Mouse (Mus musculus): Measurements from ENCODE around the gene Ager. TPM values are rescaled to one million over a fixed set of nuclear protein-coding genes. Genes with fewer than 3 reads are reported as not detected.

The Ager gene
- 3.1 and 3.2 TPM in 2 replicates for polyA plus RNA-seq (2016; fragmentation: Nextera tagmentation; extraction: Ambion mirVana)

- Histone ChIP-seq H3K27ac (replicated peaks) (peak within 1 kb of the TSS; percentile 63), H3K9me3 (replicated peaks) (no peaks in the 10 kb centered on the region), H3K27me3 (ENCODE audit: low read depth, poor library complexity, severe bottlenecking) (no peaks in the 10 kb centered on the region), H3K4me1 (peaks cover 76% of the 10 kb centered on the region), H3K4me3 (peak within 1 kb of the TSS; percentile 24), H3K36me3 (peaks cover 58% of the 10 kb centered on the region)
- DNase-seq (ENCODE audit: low spot score), result no peak
- 26% methylated on average over 6 of the region's 6 CpGs for WGBS
Measured at GRCm38 (mm10) chr17:34597566-34598095, at the start of gene Ager. Gene Ager, plus strand, starts transcription at chr17:34597862.

GRCm38 (mm10) chr17:34549156-34549555, 48.5 kb upstream of the Ager start:
- Histone ChIP-seq H3K4me1 (no peaks in the 10 kb centered on the region), H3K27me3 (ENCODE audit: low read depth, poor library complexity, severe bottlenecking) (no peaks in the 10 kb centered on the region), H3K4me3 (no peak overlapping the region), H3K9me3 (replicated peaks) (no peaks in the 10 kb centered on the region), H3K27ac (replicated peaks) (no peak overlapping the region), H3K36me3 (no peaks in the 10 kb centered on the region)
- 92% methylated on average over 3 of the region's 3 CpGs for WGBS
- DNase-seq (ENCODE audit: low spot score), result no peak

GRCm38 (mm10) chr17:34549843-34550242, 47.8 kb upstream of the Ager start:
- WGBS, result 79% methylated on average over 2 of the region's 2 CpGs
- no peaks in the 10 kb centered on the region for H3K36me3 ChIP-seq
- no peak overlapping the region for H3K4me3 ChIP-seq
- no peaks in the 10 kb centered on the region for H3K9me3 ChIP-seq (replicated peaks)
- no peak overlapping the region for H3K27ac ChIP-seq (replicated peaks)
- no peaks in the 10 kb centered on the region for H3K4me1 ChIP-seq
- H3K27me3 ChIP-seq (ENCODE audit: low read depth, poor library complexity, severe bottlenecking), result no peaks in the 10 kb centered on the region
- DNase-seq (ENCODE audit: low spot score), result no peak

- H3K27me3 ChIP-seq (ENCODE audit: low read depth, poor library complexity, severe bottlenecking), result no peaks in the 10 kb centered on the region
- H3K27ac ChIP-seq (replicated peaks), result no peak overlapping the region
- H3K4me3 ChIP-seq, result no peak overlapping the region
- H3K4me1 ChIP-seq, result no peaks in the 10 kb centered on the region
- peak; percentile 74 for DNase-seq (ENCODE audit: low spot score)
- H3K36me3 ChIP-seq, result no peaks in the 10 kb centered on the region
- 31% methylated on average over 5 of the region's 5 CpGs for WGBS
- H3K9me3 ChIP-seq (replicated peaks), result no peaks in the 10 kb centered on the region
Measured at GRCm38 (mm10) chr17:34555483-34555882, 42.2 kb upstream of the Ager start.

- no peaks in the 10 kb centered on the region for H3K36me3 ChIP-seq
- H3K27me3 ChIP-seq (ENCODE audit: low read depth, poor library complexity, severe bottlenecking), result no peaks in the 10 kb centered on the region
- no peak overlapping the region for H3K27ac ChIP-seq (replicated peaks)
- no peak for DNase-seq (ENCODE audit: low spot score)
- H3K4me3 ChIP-seq, result no peak overlapping the region
- H3K4me1 ChIP-seq, result peaks cover 4% of the 10 kb centered on the region
- WGBS, result 87% methylated on average over 8 of the region's 8 CpGs
- H3K9me3 ChIP-seq (replicated peaks), result no peaks in the 10 kb centered on the region
Measured at GRCm38 (mm10) chr17:34556406-34556805, 41.3 kb upstream of the Ager start.

GRCm38 (mm10) chr17:34557411-34557810, 40.3 kb upstream of the Ager start:
- no peak for DNase-seq (ENCODE audit: low spot score)
- Histone ChIP-seq H3K36me3 (no peaks in the 10 kb centered on the region), H3K4me3 (no peak overlapping the region), H3K27ac (replicated peaks) (no peak overlapping the region; the same call in 1 of the 2 replicates), H3K27me3 (ENCODE audit: low read depth, poor library complexity, severe bottlenecking) (no peaks in the 10 kb centered on the region), H3K4me1 (peaks cover 5% of the 10 kb centered on the region), H3K9me3 (replicated peaks) (no peaks in the 10 kb centered on the region)
- 79% methylated on average over 11 of the region's 11 CpGs for WGBS

- DNase-seq (ENCODE audit: low spot score), result no peak
- 88% methylated on average over 7 of the region's 7 CpGs for WGBS
- Histone ChIP-seq H3K4me3 (no peak overlapping the region), H3K9me3 (replicated peaks) (no peaks in the 10 kb centered on the region), H3K4me1 (peaks cover 8% of the 10 kb centered on the region), H3K27ac (replicated peaks) (no peak overlapping the region), H3K36me3 (no peaks in the 10 kb centered on the region), H3K27me3 (ENCODE audit: low read depth, poor library complexity, severe bottlenecking) (no peaks in the 10 kb centered on the region)
Measured at GRCm38 (mm10) chr17:34559116-34559515, 38.5 kb upstream of the Ager start.

- 27% methylated on average over 15 of the region's 15 CpGs for WGBS
Measured at GRCm38 (mm10) chr17:34559895-34560294, 37.8 kb upstream of the Ager start.

GRCm38 (mm10) chr17:34560438-34560837, 37.2 kb upstream of the Ager start:
- H3K4me1 ChIP-seq, result peaks cover 15% of the 10 kb centered on the region
- H3K4me3 ChIP-seq, result no peak overlapping the region
- no peaks in the 10 kb centered on the region for H3K27me3 ChIP-seq (ENCODE audit: low read depth, poor library complexity, severe bottlenecking)
- H3K27ac ChIP-seq (replicated peaks), result no peak overlapping the region
- no peaks in the 10 kb centered on the region for H3K9me3 ChIP-seq (replicated peaks)
- no peaks in the 10 kb centered on the region for H3K36me3 ChIP-seq
- no peak for DNase-seq (ENCODE audit: low spot score)
- WGBS, result 88% methylated on average over 6 of the region's 6 CpGs

More at GRCm38 (mm10) chr17:34559895-34560294, 37.8 kb upstream of the Ager start:
- no peak for DNase-seq (ENCODE audit: low spot score)
- H3K4me1 ChIP-seq, result peaks cover 15% of the 10 kb centered on the region
- no peaks in the 10 kb centered on the region for H3K9me3 ChIP-seq (replicated peaks)
- H3K27ac ChIP-seq (replicated peaks), result no peak overlapping the region
- no peak overlapping the region for H3K4me3 ChIP-seq
- no peaks in the 10 kb centered on the region for H3K36me3 ChIP-seq
- no peaks in the 10 kb centered on the region for H3K27me3 ChIP-seq (ENCODE audit: low read depth, poor library complexity, severe bottlenecking)

- Histone ChIP-seq H3K4me3 (no peak overlapping the region), H3K27ac (replicated peaks) (no peak overlapping the region), H3K4me1 (peaks cover 15% of the 10 kb centered on the region), H3K9me3 (replicated peaks) (no peaks in the 10 kb centered on the region), H3K36me3 (no peaks in the 10 kb centered on the region), H3K27me3 (ENCODE audit: low read depth, poor library complexity, severe bottlenecking) (no peaks in the 10 kb centered on the region)
- WGBS, result 43% methylated on average over 8 of the region's 8 CpGs
- no peak for DNase-seq (ENCODE audit: low spot score)
Measured at GRCm38 (mm10) chr17:34561200-34561599, 36.5 kb upstream of the Ager start.

- no peak for DNase-seq (ENCODE audit: low spot score)
- no peaks in the 10 kb centered on the region for H3K27me3 ChIP-seq (ENCODE audit: low read depth, poor library complexity, severe bottlenecking)
- H3K27ac ChIP-seq (replicated peaks), result no peak overlapping the region
- no peak overlapping the region for H3K4me3 ChIP-seq
- WGBS, result 71% methylated on average over 3 of the region's 3 CpGs
- H3K36me3 ChIP-seq, result no peaks in the 10 kb centered on the region
- H3K4me1 ChIP-seq, result peaks cover 15% of the 10 kb centered on the region
- H3K9me3 ChIP-seq (replicated peaks), result no peaks in the 10 kb centered on the region
Measured at GRCm38 (mm10) chr17:34562595-34562994, 35.1 kb upstream of the Ager start.

- Histone ChIP-seq H3K36me3 (no peaks in the 10 kb centered on the region), H3K9me3 (replicated peaks) (no peaks in the 10 kb centered on the region), H3K27ac (replicated peaks) (no peak overlapping the region), H3K4me1 (peaks cover 15% of the 10 kb centered on the region), H3K27me3 (ENCODE audit: low read depth, poor library complexity, severe bottlenecking) (no peaks in the 10 kb centered on the region), H3K4me3 (no peak overlapping the region)
- WGBS, result 75% methylated on average over 11 of the region's 11 CpGs
- no peak for DNase-seq (ENCODE audit: low spot score)
Measured at GRCm38 (mm10) chr17:34563354-34563753, 34.3 kb upstream of the Ager start.

GRCm38 (mm10) chr17:34564003-34564421, 33.6 kb upstream of the Ager start, which contains the start of gene Notch4:
Gene Notch4, plus strand, starts transcription at chr17:34564268.
- H3K27ac ChIP-seq (replicated peaks), result peak within 1 kb of the TSS; percentile 63
- H3K4me3 ChIP-seq, result peak within 1 kb of the TSS; percentile 20
- H3K4me1 ChIP-seq, result peaks cover 15% of the 10 kb centered on the region
- H3K27me3 ChIP-seq (ENCODE audit: low read depth, poor library complexity, severe bottlenecking), result no peaks in the 10 kb centered on the region
- H3K9me3 ChIP-seq (replicated peaks), result no peaks in the 10 kb centered on the region
- H3K36me3 ChIP-seq, result no peaks in the 10 kb centered on the region
- DNase-seq (ENCODE audit: low spot score), result no peak
- WGBS, result 12% methylated on average over 6 of the region's 6 CpGs

Measured in midbrain, embryonic 10.5 days (tissue).